Mouse (Mus musculus): ENCODE measurements at regions not wholly inside any gene's neighbourhood (a gene's known extent, or its start where the extent isn't known, plus 50 kb on each side); places are given as distances from the start of the nearest gene placed in this dataset.
A peak's percentile ranks its signal among the peaks of the same experiment; 100 is the strongest.

GRCm38 (mm10) chr16:10098511-10098910 is 71.5 kb upstream of the Rpl39l start:
- no peak for DNase-seq

DNA sequence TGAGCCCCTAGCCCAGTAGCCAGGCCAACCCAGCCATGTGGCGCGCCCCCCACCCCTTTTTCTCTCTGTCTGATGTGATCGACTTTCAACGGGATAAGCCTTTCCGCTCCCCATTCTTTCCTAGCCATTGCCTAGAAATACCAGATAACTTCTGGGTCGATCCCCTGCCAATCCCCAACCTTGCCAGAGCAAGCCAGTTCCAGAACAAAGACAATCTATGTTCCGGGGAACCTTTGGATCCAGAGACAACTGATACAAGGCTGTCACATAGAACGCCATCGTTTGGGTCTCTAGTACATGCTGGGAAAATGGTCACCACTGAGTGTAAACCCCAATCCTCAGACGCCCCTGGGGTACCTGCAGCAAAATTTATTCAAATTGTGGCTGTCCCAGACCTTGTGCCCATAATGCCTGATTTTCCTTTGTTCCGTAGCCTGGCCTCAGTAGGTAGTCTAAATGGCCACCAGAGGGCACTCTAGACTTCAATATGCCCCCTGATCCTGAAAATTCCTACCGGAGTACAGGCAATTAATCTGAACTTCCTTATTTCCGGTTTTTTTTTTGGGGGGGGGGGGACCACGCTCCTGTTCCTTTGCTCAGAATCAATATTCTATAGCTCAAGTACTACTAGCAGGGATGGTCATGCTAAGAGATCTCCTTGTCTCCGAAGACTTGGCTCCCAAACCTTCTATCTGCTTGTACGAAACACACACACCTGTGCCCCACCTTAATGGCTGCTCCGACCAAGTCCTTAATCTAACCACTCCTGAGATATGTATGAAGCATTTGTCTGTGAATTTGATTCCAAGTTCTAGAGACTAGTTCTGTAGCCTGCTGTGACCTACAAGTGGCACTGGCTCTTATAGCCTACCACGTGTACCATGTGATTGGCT is 81.3 kb upstream of the Rpl39l start:
- DNase-seq: peak; percentile 30

DNA sequence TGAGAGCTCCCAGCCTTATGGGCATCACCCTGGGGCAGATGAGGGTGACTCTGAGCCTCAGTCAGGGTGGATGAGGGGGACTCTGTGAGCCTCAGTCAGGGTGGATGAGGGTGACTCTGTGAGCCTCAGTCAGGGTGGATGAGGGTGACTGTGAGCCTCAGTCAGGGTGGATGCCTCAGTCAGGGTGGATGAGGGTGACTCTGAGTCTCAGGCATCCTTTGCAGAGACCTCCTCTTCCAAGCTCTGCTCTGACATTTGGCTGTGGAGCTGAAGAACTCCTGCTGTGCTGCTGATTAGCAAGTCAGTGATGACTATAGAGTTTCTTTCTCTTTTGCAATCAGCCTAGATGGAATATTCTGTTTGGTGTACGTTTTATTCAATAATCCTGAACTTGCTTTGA is 83.7 kb upstream of the Rpl39l start:
- no peak for DNase-seq

- DNase-seq: no peak
Measured at GRCm38 (mm10) chr16:10085429-10085828, 84.6 kb upstream of the Rpl39l start.

DNA sequence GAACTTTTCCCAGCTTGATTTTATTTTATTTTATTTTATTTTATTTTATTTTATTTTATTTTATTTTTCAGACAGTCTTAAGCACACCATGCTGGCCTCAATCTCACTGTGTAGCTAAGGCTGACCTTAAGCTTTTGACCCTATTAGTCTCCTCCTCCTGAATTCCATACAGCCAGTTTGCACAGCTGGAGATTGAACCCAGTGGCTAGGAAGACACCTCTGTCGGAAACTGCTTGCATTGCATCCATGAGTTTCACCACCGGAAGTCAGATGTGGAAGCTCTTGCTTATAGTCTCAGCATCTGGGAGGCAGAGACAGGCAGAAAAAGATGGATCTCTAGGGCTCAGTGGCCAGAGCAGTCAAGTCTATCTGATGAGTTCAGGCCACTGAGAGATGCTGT is 86.4 kb upstream of the Grin2a start:
- DNase-seq: no peak

DNA sequence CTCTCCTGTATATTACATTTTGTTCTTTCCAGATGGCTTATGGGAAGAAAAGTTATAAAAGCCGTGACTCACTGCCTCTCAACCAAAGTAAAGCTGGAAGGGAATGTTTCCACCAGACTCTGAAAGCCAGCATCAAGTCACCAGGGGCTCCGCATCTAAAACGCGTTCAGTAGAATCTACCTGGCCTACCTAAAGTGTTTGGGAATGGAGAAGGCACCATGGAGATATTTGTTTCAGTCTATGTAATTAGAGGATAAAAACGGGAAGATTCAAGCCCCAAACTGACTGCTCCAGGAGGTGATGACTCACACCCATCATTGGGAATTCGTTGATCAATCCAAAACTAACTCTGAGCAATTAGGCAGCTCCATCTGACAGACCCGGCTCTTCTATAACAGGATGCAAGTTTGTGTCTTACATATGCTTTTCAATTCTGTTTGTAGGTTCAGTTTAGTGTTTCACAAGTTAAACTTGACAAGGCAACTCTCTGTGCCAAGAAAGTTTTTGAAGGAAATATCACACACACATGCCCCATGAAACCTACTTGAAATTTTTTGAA is 84.8 kb upstream of the Grin2a start:
- DNase-seq: no peak

DNA sequence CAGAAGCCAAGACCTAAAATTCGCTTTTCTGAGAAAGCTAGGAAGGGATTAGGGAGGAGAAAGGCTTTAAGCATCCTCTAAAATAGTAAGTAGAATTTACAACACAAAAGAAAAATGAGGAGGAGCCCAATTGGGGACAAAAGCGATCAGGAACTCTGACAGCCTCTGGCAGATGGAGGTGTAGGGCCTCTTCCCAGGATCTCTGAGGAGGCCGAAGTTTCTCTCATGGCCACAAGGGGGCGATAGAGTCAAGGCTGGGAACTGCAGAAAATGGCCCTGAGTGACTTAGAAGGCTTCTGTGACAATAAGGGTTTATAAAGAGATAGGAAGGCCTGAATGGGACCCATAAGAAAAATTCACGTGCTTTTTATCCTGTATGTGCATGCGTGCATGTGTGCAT is 77.8 kb upstream of the Grin2a start:
- peak; percentile 54 for DNase-seq

DNA sequence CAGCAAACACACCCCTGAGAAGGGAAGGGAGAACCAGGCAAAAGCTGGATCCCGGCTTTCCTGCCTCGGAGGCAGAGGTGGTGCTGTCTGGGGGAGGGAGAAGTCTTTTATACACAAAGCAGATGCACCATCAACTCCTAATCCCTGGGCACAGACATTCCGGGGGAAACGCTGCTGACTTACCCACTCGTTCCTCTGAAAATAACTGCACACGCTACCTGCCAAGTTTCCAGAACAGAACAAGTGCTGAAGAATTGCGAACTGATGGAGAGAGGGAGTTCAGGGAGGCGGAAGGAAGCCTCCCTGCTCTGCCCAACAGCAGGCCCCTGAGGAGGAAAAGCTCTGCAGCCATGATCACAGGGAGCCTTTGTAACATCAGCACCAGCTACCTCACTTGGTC is 68.1 kb upstream of the Grin2a start:
- DNase-seq: no peak

GRCm38 (mm10) chr16:10058094-10058493 is 62.7 kb upstream of the Grin2a start:
- DNase-seq: peak; percentile 6

Measured in lung, postnatal 10 days (tissue).